Mouse (Mus musculus) midbrain, embryonic 16.5 days (tissue): Measurements from ENCODE around the gene Nsg1. TPM values are rescaled to one million over a fixed set of nuclear protein-coding genes. Genes with fewer than 3 reads are reported as not detected.

Experiments
- ATAC-seq: fragments of 200-750 bp; cut with Nextera tagmentation; 2 replicates; pipeline ENCODE4 v1.8.0; 2017; ENCODE audit warnings: moderate TSS enrichment
- H3K27ac ChIP-seq: fragments of 300-500 bp; sonication (generic); 2 replicates; pipeline ENCODE4 v1.5.1; 2014; ENCODE audit warnings: mild to moderate bottlenecking, low read length, mixed read lengths
- H3K27me3 ChIP-seq: fragments of 300-500 bp; sonication (generic); 2 replicates; pipeline ENCODE4 v1.6.1; 2014; ENCODE audit warnings: low read depth, low read length, mixed read lengths; ENCODE audit not compliant: control insufficient read depth, insufficient read depth
- H3K36me3 ChIP-seq: fragments of 300-500 bp; sonication (generic); 2 replicates; pipeline ENCODE4 v1.6.1; 2014; ENCODE audit warnings: mild to moderate bottlenecking, low read length, moderate library complexity, mixed read lengths; ENCODE audit not compliant: control insufficient read depth, insufficient read depth
- H3K4me1 ChIP-seq: fragments of 300-500 bp; sonication (generic); 2 replicates; pipeline ENCODE4 v1.6.1; 2014; ENCODE audit warnings: mild to moderate bottlenecking, low read length, mixed read lengths; ENCODE audit not compliant: control insufficient read depth, insufficient read depth
- H3K4me2 ChIP-seq: fragments of 300-500 bp; sonication (generic); 2 replicates; pipeline ENCODE4 v1.6.1; 2014; ENCODE audit warnings: mild to moderate bottlenecking, low read length, mixed read lengths
- H3K4me3 ChIP-seq: fragments of 300-500 bp; sonication (generic); 2 replicates; pipeline ENCODE4 v1.5.1; 2014; ENCODE audit warnings: low read depth, mild to moderate bottlenecking, low read length, moderate library complexity, mixed read lengths
- H3K9ac ChIP-seq: fragments of 300-500 bp; sonication (generic); 2 replicates; pipeline ENCODE4 v1.6.1; 2014; ENCODE audit warnings: low read depth, low read length, mixed read lengths
- H3K9me3 ChIP-seq: fragments of 300-500 bp; sonication (generic); replicated peaks from 2 replicates; pipeline ENCODE4 v1.6.1; 2014; ENCODE audit warnings: mild to moderate bottlenecking, low read length, mixed read lengths; ENCODE audit not compliant: control insufficient read depth, poor library complexity, severe bottlenecking
- WGBS: fragments of 180-500 bp; shearing (Covaris S2); extraction: QIAGEN DNeasy Blood & Tissue Kit; methylation state at CpG from one replicate; pipeline ENCODE4 v1.1.7; 2014; 5-methylcytosine and 5-hydroxymethylcytosine counted together
- polyA plus RNA-seq: library from polyadenylated mRNA; unstranded; fragments of >200 nt; fragmentation: Nextera tagmentation; extraction: Ambion mirVana; gene quantifications from 2 replicates; pipeline ENCODE4 v1.2.1, GENCODE M21; 2015

Gene Nsg1
- polyA plus RNA-seq, 1 experiment from 2014 or later, result 1,631 TPM

GRCm38 (mm10) chr5:38187006-38187405 is 27.3 kb upstream of the Nsg1 start:
- no peaks in the 10 kb centered on the region for H3K9me3 ChIP-seq
- ATAC-seq, result no peak
- no peak overlapping the region for H3K4me3 ChIP-seq
- H3K4me1 ChIP-seq, result no peaks in the 10 kb centered on the region
- H3K4me2 ChIP-seq, result no peak overlapping the region
- H3K27ac ChIP-seq, result no peak overlapping the region
- 91% methylated on average over 2 of the region's 2 CpGs for WGBS
- H3K36me3 ChIP-seq, result no peaks in the 10 kb centered on the region
- no peaks in the 10 kb centered on the region for H3K27me3 ChIP-seq
- H3K9ac ChIP-seq, result no peak overlapping the region

GRCm38 (mm10) chr5:38184688-38185285 is 25.1 kb upstream of the Nsg1 start:
- Histone ChIP-seq H3K36me3 (no peaks in the 10 kb centered on the region), H3K9me3 (no peaks in the 10 kb centered on the region), H3K27me3 (no peaks in the 10 kb centered on the region), H3K9ac (no peak overlapping the region), H3K4me1 (no peaks in the 10 kb centered on the region), H3K27ac (no peak overlapping the region), H3K4me2 (no peak overlapping the region), H3K4me3 (no peak overlapping the region)
- 87% methylated on average over 6 of the region's 6 CpGs for WGBS
- no peak for ATAC-seq

- Histone ChIP-seq H3K4me1 (no peaks in the 10 kb centered on the region), H3K9me3 (peaks cover 4% of the 10 kb centered on the region; the same call in 1 of the 2 replicates), H3K36me3 (no peaks in the 10 kb centered on the region), H3K27me3 (no peaks in the 10 kb centered on the region), H3K4me2 (no peak overlapping the region), H3K4me3 (no peak overlapping the region), H3K9ac (no peak overlapping the region), H3K27ac (no peak overlapping the region)
- 81% methylated on average over 16 of the region's 16 CpGs for WGBS
- no peak for ATAC-seq
Measured at GRCm38 (mm10) chr5:38174256-38174912, 14.7 kb upstream of the Nsg1 start.

- Histone ChIP-seq H3K4me2 (no peak overlapping the region), H3K4me1 (no peaks in the 10 kb centered on the region; the same call in 1 of the 2 replicates), H3K4me3 (no peak overlapping the region), H3K27me3 (no peaks in the 10 kb centered on the region), H3K9me3 (peaks cover 4% of the 10 kb centered on the region; the same call in 1 of the 2 replicates), H3K36me3 (no peaks in the 10 kb centered on the region), H3K27ac (no peak overlapping the region), H3K9ac (no peak overlapping the region)
- ATAC-seq, result no peak
- WGBS, result 63% methylated on average over 5 of the region's 5 CpGs
Measured at GRCm38 (mm10) chr5:38173766-38174165, 14.1 kb upstream of the Nsg1 start.

GRCm38 (mm10) chr5:38168497-38168896 is 8.8 kb upstream of the Nsg1 start:
- no peaks in the 10 kb centered on the region; the same call in 1 of the 2 replicates for H3K4me1 ChIP-seq
- peaks cover 4% of the 10 kb centered on the region; the same call in 1 of the 2 replicates for H3K9me3 ChIP-seq
- no peak overlapping the region for H3K4me3 ChIP-seq
- no peak overlapping the region for H3K4me2 ChIP-seq
- H3K36me3 ChIP-seq, result no peaks in the 10 kb centered on the region
- peak; percentile 30; the same call in 1 of the 2 replicates for ATAC-seq
- no peaks in the 10 kb centered on the region for H3K27me3 ChIP-seq
- 62% methylated on average over 11 of the region's 11 CpGs for WGBS
- H3K27ac ChIP-seq, result peak overlapping the region; percentile 33; the same call in 1 of the 2 replicates
- no peak overlapping the region for H3K9ac ChIP-seq

- H3K27me3 ChIP-seq, result no peaks in the 10 kb centered on the region
- 0% methylated on average over 75 of the region's 79 CpGs for WGBS
Measured at GRCm38 (mm10) chr5:38158947-38159633, 617 bp downstream of the Nsg1 start.

GRCm38 (mm10) chr5:38158501-38158946 is 1.2 kb downstream of the Nsg1 start:
- H3K4me1 ChIP-seq, result peaks cover 48% of the 10 kb centered on the region
- ATAC-seq, result peak; percentile 57
- WGBS, result under 1% methylated on average over 17 of the region's 17 CpGs
- H3K9me3 ChIP-seq, result no peaks in the 10 kb centered on the region
- H3K27ac ChIP-seq, result peak overlapping the region; percentile 98
- peak overlapping the region; percentile 84 for H3K4me3 ChIP-seq
- peak overlapping the region; percentile 95 for H3K4me2 ChIP-seq
- peak overlapping the region; percentile 99 for H3K9ac ChIP-seq
- no peaks in the 10 kb centered on the region for H3K27me3 ChIP-seq
- peaks cover 29% of the 10 kb centered on the region for H3K36me3 ChIP-seq

More at GRCm38 (mm10) chr5:38158947-38159633, 617 bp downstream of the Nsg1 start:
- Histone ChIP-seq H3K4me1 (peaks cover 42% of the 10 kb centered on the region), H3K36me3 (peaks cover 24% of the 10 kb centered on the region), H3K27ac (peak overlapping the region; percentile 98), H3K4me2 (peak overlapping the region; percentile 95), H3K9ac (peak overlapping the region; percentile 99), H3K9me3 (no peaks in the 10 kb centered on the region), H3K4me3 (peak overlapping the region; percentile 84)
- peak; percentile 85 for ATAC-seq

- Histone ChIP-seq H3K27ac (peak overlapping the region; percentile 98), H3K4me2 (peak overlapping the region; percentile 95), H3K27me3 (no peaks in the 10 kb centered on the region), H3K9ac (peak overlapping the region; percentile 99), H3K9me3 (no peaks in the 10 kb centered on the region), H3K4me1 (peaks cover 58% of the 10 kb centered on the region), H3K36me3 (peaks cover 37% of the 10 kb centered on the region), H3K4me3 (peak overlapping the region; percentile 84)
- no peak for ATAC-seq
- 32% methylated on average over 9 of the region's 9 CpGs for WGBS
Measured at GRCm38 (mm10) chr5:38157481-38158020, 2.2 kb downstream of the Nsg1 start.
